Mouse (Mus musculus): ENCODE data around the gene Sf3a1.

The Sf3a1 gene

DNA sequence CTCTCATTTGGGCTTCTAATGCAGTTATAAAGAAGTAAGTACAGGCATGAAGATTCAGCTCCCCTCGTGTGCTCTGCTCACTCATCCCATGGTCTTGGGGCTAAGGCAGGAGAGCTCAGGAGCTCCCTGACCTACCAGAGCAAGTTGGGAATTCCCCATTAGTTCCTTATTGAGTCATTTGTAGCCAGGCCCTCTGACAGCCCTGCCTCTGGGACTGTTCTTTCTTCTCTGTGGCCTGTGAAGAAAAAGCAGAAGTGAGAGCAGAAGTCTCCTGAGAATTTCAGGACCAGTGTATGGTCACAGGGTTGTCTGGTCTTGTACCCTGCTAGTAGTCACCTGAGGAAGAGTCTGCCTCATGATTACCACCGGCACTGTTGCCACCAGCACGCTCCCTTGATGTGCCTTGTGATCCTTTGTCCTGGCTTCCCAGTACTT lies 35.5 kb downstream of the Sf3a1 start:
- no peak for TF ChIP-seq GATA4 (IDR thresholded peaks at IDR 0.05; ENCODE audit: insufficient replicate concordance, low read length)

DNA sequence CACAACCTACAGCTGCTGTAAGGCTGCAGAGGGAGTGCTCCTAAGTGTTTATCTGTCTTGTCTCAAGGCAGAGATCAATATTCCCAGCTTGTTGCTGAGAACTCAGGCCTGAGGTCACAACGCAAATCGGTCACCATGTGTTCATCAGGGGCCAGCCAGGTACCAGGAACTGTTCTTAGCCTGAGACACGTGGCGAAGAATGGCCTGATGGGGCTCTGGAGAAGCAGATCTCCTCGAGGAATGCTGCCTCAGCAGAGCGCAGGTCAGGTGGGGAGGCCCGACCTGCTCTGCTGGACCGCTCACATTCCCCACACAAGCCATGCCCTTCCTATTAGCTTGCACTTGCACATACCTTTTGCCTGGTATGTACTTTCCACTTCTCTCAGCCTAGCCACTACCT lies 36.5 kb downstream of the Sf3a1 start:
- no peak for TF ChIP-seq GATA4 (IDR thresholded peaks at IDR 0.05; ENCODE audit: insufficient replicate concordance, low read length)

DNA sequence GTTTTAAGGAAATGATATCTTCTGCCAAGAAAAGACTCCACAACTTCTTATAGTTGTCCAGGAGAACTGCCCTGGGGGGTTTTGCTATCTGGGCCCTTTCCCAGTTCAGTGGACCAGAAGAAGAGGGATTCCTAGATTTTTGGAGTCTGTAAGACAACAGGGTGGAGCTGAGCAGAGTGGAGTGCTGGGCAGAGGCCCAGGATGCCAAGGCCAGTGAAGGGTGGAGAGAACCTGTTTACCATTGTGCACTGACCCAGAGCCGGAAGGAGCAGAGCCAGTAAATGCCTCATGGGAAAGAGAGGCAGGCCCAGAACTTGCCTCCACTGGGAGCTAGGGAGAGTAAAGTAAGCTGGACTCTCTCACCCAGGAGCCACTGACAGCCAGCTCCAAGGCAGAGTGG lies 37.5 kb downstream of the Sf3a1 start:
- no peak for TF ChIP-seq GATA4 (IDR thresholded peaks at IDR 0.05; ENCODE audit: insufficient replicate concordance, low read length)

DNA sequence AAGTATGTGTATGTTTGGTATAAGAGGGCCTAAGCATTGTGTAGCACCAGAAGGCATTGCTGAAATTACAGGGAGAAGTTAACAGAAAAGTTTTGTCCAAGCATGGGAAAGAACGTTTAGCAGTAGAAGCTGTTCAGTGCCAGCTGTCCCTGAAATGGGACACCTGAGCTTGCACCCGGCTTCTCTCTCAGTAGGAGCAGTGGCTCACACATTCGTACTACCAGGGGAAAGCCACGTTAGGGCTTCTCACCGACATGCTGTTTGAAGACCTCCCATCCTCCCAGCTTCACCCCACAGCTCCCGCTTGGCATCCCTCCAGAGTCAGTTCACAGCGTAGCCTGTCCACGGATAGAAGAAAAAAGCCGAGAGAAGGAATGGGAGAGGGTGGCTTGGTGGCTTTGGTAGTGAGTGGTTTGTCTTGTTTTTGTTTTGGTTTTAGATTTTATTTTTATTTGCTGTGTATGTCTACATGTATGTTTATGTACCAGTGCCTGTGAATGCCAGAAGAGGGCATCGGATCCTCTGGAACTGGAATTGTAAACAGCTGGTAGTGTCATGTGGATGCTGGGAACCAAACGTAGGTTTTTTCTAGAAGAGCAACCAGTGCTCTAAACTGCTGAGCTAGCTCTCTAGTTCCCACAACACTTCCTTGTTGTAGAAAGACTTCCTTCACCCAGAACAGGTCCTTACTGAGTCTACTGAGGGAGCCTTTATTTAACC lies 42.0 kb downstream of the Sf3a1 start:
- no peak for TF ChIP-seq GATA4 (IDR thresholded peaks at IDR 0.05; ENCODE audit: insufficient replicate concordance, low read length)

DNA sequence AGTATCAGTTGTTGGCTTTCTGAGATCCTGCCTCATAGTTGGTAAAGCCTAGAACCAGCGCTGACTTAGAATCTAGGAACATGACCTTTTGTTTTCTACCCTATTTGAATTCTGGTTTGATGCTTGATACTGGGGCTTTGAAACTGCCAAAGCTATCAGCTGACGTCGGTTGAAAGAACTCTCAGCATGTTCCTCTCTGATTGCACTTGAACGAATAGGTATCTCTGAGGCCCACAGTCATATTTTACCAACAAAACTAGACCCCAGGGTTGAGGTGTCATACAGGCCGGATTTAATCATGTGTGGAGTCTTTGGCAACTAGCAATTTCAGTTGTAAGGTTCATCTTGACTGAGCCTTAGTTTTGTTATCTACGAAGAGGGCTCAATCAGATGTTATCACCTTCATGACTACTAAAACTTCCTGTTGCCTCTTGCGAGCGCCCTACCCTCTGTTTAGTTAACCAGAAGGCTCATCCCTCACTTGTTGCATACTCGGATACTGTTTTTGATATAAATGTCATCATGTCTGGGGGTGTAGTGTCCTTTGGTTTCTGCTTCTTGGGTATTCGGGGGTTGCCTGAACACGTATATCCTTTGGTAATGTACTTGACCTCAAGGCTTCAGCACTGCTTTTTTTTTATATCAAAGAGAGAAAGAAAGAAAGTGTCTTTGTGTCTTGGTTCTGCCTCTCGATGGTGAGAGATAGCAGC lies 43.0 kb downstream of the Sf3a1 start:
- TF ChIP-seq GATA4 (IDR thresholded peaks at IDR 0.05; ENCODE audit: insufficient replicate concordance, low read length) = no peak

DNA sequence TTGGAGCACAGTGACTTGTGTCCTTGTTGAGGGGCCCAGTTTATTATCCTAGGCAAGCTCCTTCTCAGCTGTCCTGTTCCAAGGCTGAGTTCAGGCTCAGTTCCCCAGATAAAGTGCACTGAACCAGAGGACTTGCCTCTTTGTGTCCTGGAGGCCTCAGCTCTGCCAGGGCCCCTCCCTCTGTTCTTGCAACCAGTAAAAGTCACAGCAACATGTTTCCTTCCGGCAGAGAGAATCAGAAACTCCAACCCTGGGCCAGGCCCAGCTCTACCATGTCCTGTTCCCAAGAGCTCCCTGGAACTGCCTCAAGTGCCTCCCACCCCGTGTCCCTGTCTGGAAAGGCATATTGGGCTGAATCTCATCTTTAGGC lies 43.5 kb downstream of the Sf3a1 start:
- TF ChIP-seq GATA4 (IDR thresholded peaks at IDR 0.05; ENCODE audit: insufficient replicate concordance, low read length) = peak; percentile 82; the same call in 1 of the 2 replicates

DNA sequence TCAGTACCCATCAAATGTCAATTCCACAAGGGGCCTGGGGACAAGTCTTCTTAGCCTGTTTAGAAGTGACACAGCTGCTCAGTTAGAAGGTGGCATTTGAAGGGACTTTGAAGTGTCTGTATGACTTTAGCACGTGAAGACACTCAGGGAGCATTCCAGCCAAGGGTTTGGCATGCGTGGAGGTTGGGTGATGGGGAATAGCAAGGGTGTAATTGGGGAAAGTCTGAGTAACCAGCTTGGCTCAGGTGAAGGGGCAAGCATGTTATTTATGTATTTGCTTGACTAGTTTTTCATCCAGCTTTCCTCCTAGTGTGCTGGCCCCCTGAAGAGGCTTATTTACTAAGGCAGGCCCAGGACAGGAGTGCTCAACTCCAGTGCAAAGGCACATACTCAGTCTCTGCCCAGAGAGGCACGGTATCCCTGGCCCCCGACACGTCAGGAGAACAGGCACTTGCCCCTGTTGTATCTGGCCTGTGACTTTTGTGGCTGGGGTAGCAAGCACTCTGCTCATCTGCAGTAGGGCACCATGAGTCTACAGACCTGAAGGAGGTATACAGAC lies 45.0 kb downstream of the Sf3a1 start:
- no peak for TF ChIP-seq GATA4 (IDR thresholded peaks at IDR 0.05; ENCODE audit: insufficient replicate concordance, low read length)

DNA sequence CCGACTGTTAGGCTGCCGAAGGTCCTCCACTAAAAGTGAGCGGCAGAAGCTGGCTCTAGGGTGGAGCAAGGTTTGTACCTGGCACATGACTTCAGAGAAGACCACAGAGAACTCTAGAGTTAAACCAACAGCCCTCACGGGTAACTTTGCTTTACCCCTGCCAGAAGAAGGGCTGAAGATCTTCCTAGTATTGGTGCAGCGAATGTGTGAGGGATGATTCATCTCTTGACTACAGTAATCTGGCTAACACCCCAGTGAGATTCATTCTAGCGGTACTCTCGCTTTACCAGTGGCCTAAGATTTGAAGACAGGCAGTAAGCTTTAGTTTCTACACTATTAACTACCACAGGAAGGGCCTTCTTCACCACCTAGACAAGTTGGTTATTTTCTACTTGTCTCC lies 45.8 kb downstream of the Sf3a1 start:
- no peak for TF ChIP-seq GATA4 (IDR thresholded peaks at IDR 0.05; ENCODE audit: insufficient replicate concordance, low read length)

DNA sequence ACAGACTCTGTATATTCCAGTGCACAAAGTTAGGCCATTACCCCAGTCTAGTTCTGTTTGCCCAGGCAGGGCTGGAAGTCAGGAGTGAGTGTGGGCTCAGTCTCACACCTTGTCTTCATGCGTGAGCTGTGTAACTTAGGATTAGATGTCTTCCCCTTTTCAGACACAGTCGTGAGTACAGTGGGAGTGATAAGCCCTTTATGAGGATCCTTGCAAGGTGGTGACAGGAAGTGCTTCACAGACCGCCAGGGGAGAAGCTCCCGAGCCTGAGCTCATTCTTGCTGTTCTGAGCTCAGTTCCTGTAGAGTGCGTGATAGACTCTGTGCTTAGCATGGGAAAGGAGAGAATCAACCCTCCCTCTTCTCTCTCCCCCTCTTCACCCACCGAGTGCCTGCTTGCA lies 46.4 kb downstream of the Sf3a1 start:
- no peak for TF ChIP-seq GATA4 (IDR thresholded peaks at IDR 0.05; ENCODE audit: insufficient replicate concordance, low read length)

DNA sequence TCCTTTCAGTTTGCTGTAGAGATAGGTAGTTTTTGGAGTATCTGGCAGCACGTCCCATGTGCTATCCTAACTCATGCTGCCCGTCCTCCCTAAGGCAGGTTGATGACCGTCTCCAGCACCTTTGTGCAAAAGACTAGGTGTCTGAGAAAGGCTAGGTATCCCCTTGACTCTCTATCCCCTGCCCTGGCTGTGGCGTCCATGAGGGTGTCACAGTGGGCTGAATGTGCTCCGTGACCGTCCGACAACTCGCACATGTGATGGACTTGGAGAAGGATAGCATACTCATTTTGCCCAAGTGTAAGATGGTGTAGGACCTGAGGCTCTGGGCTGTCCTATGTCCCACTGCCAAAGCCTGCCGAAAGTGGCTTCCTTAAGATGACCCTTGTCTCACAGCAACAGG lies 47.5 kb downstream of the Sf3a1 start:
- no peak for TF ChIP-seq GATA4 (IDR thresholded peaks at IDR 0.05; ENCODE audit: insufficient replicate concordance, low read length)

DNA sequence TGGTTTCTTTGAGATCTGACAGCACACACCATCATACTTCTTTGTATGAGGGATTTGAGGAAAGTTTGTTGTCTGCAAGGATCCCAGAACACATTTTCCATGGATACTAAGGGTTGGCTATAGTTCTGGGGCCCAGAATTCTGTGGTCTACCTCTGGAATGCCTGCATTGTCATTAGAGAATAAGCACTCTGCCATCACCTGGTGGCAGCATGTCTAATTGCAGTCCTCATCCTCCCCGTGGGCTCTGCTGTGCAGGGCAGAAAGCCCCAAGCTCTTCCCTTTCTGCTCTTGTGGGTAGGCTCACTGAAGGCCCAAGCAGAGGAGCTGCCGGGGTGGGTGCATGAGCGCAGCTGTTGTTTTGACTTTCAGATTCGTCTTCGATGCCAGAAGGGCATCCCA lies 49.4 kb downstream of the Sf3a1 start:
- no peak for TF ChIP-seq GATA4 (IDR thresholded peaks at IDR 0.05; ENCODE audit: insufficient replicate concordance, low read length)

DNA sequence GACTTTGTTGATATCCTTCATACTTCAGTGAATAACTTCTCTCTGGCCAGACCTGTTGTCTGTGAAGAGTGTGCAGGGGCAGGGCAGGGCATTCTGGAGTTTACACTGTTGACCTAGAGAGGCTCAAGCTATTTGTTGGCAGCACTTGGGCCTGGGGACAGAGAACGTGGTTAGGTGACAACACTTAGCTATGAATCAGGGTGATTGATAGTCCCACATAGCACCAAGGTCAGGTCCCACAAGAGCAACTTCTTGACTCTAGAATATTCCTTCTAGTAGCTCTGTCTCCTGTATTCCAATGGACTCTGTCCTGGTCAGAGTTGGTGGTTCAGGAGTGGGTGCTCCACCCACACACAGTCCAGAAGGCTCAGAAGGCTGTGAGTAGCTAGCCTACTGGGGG lies 50.6 kb downstream of the Sf3a1 start:
- no peak for TF ChIP-seq GATA4 (IDR thresholded peaks at IDR 0.05; ENCODE audit: insufficient replicate concordance, low read length)

DNA sequence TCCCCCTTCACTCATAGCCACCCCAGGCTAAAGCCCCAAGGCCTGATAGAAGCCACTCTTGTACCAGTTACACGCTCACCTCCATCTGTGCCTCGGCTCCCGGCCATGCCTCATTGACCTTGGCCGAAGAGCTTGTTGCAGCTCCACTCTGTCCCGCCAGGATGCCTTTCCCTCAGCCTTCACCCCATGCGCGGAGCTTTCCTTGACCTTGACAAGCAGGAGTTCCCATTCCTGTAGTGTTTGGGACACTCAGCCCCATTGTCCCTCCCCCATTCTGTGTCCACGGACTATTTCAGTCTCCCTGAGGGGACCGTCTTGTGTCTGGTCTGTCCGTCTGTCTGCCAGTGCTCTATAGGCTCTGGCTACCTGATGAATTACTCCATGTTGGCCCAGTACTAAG lies 53.0 kb downstream of the Sf3a1 start:
- no peak for TF ChIP-seq GATA4 (IDR thresholded peaks at IDR 0.05; ENCODE audit: insufficient replicate concordance, low read length)

DNA sequence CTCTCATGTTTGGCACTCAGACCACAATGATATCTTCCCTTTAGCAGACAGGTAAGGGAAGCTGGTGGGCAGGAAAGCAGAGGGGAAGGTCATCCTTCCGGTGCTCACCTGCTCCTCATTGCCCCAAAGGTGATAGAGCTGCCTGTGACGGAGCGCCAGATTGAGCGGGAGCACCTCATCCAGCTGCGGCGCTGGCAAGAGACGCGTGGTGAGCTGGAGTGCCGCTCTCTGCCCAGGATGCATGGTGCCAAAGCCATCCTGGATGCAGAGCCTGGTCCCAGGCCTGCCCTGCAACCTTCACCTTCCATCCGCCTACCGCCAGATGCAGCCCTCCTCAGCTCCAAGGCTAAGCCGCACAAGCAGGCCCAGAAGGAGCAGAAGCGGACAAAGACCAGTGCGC lies 54.4 kb downstream of the Sf3a1 start:
- TF ChIP-seq GATA4 (IDR thresholded peaks at IDR 0.05; ENCODE audit: insufficient replicate concordance, low read length) = no peak

DNA sequence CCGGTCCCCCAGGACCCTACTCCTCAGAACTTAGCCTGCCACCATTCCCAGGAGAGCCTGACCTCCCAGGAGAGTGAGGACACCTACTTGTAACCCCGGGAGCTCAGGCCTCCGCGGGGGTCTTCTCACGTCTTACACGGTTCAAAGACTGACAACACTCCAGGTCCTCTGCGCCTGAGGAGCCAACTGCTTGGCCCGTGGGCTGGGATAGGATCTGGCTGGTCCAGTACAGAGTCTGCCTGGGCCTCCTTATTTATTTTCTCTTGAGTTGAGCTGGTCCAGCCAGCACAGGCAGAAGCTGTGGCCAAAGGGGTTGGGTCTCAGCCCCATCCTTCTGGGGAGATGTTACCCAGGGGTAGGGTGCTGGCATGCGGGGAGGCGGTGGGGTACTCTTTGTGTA lies 54.9 kb downstream of the Sf3a1 start:
- no peak for TF ChIP-seq GATA4 (IDR thresholded peaks at IDR 0.05; ENCODE audit: insufficient replicate concordance, low read length)

DNA sequence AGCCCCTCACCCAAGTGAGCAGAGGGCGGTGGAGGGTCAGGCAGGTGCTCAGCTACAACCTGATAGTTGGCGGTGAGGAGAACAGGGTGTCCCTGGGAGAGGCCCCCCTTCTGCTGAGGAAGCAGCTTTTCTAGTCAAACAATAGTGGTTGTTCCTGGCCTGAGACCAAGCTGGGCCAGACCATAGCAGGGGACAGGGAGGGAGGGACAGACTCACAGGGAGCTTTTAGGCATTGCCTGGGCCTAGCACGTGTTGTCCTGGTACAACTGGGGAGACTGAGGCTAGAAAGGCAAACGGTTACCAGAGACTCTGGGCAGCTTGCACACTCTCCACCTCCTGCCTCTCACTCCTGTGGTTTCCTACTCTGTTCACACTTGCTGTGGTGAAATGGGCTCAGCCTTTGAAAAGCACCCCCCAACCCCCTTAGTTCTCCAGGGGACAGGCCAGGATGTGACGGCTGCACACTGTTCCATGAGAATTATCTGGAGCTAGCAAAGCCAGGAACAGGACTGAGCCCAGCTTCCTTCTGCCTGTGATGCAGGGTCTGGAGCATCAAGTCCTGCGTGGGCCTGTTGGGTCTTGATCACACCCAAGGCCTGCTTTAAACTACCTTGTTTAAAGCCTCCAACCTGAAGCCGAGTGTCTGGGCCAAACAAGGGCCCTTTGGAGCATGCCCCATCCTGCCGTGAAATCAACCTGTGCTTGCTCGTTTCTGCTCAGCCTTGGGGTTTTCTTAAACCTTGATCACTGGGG lies 56.3 kb downstream of the Sf3a1 start:
- peak; percentile 37; the same call in 1 of the 2 replicates for TF ChIP-seq GATA4 (IDR thresholded peaks at IDR 0.05; ENCODE audit: insufficient replicate concordance, low read length)

All from liver, adult (tissue).